In the genomic region with DNA sequence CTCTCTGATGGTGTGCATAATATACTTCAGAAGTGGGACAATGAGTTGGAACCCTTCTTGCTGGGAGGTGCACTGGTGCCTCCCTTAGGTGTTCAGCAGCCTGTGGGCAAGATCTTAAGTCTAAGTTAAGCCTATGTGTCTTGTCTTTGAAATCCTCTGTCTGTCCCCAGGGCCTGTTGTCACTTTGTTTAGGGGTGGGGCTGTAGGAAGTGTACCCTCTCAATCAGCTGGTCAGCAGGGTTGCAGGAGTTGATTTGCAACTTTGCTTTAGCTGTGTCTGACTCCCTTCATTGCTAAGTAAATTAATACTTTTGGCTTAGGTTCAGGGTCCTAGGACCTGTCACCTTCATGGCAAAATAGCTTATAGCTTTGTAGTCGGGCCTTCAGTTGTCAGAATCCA, we compare ENCODE assay signal across 8 mouse cellular contexts. TPM values are rescaled to one million over a fixed set of nuclear protein-coding genes. Genes with fewer than 3 reads are reported as not detected.
DNase-seq lines count a peak whose midpoint lies in the region; ATAC-seq and TF ChIP-seq lines count a peak whose summit lies in the region.

No protein-coding gene starts in this region.

- H3K9me3 ChIP-seq in embryonic facial prominence, embryonic 15.5 days (replicated peaks): no peaks in the 10 kb centered on the region
- no peaks in the 10 kb centered on the region for H3K9me3 ChIP-seq in limb, embryonic 12.5 days

- TF ChIP-seq CTCF in kidney, adult 2 months (conservative IDR thresholded peaks at IDR 0.05; ENCODE audit: insufficient read depth, insufficient read length, low read depth, low read length): no peak

- peak overlapping the region; percentile 82 for H3K4me2 ChIP-seq in embryonic facial prominence, embryonic 15.5 days (replicated peaks)
- peak overlapping the region; percentile 88 for H3K4me2 ChIP-seq in limb, embryonic 12.5 days
- H3K4me2 ChIP-seq in myocyte (ENCODE audit: low read depth): peak overlapping the region; percentile 85

- 16% methylated on average over 1 of the region's 1 CpGs for whole genome bisulfite sequencing in kidney, adult 2 months
- 57% methylated on average over 1 of the region's 1 CpGs for WGBS in embryonic facial prominence, embryonic 15.5 days
- WGBS in limb, embryonic 12.5 days: 59% methylated on average over 1 of the region's 1 CpGs

- H3K27ac ChIP-seq in kidney, adult 2 months (ENCODE audit: insufficient read depth, low read depth, low read length): peak overlapping the region; percentile 88
- no peak overlapping the region for H3K27ac ChIP-seq in embryonic facial prominence, embryonic 15.5 days (replicated peaks)
- H3K27ac ChIP-seq in limb, embryonic 12.5 days: no peak overlapping the region

- no peak for TF ChIP-seq POLR2A in kidney, adult 2 months (IDR thresholded peaks at IDR 0.05; ENCODE audit: low read depth, low read length)
- TF ChIP-seq POLR2A in myocyte (IDR thresholded peaks at IDR 0.05; ENCODE audit: insufficient read length, low read depth): no peak

- peaks cover 39% of the 10 kb centered on the region for H3K4me1 ChIP-seq in kidney, adult 2 months (ENCODE audit: control insufficient read depth, insufficient read depth, low read length)
- peaks cover 32% of the 10 kb centered on the region for H3K4me1 ChIP-seq in embryonic facial prominence, embryonic 15.5 days
- H3K4me1 ChIP-seq in limb, embryonic 12.5 days (replicated peaks): peaks cover 52% of the 10 kb centered on the region

- DNase-seq in kidney, adult 2 months: no peak
- DNase-seq in kidney, adult 9 months: no peak
- DNase-seq in adrenal gland, postnatal 25 days: no peak
- DNase-seq in thymus, postnatal 10 days (ENCODE audit: low spot score in 2 of 2): no peak
- no peak for DNase-seq in spleen, postnatal 10 days (ENCODE audit: low spot score in 2 of 2)

- H3K79me2 ChIP-seq in myocyte (ENCODE audit: control insufficient read depth, insufficient read depth): peaks cover 60% of the 10 kb centered on the region

- no peak overlapping the region for H3ac ChIP-seq in myocyte (ENCODE audit: control insufficient read depth, insufficient read length)

- H3K27me3 ChIP-seq in kidney, adult 2 months (replicated peaks; ENCODE audit: control insufficient read depth, insufficient read depth, low read length): no peaks in the 10 kb centered on the region
- H3K27me3 ChIP-seq in embryonic facial prominence, embryonic 15.5 days: no peaks in the 10 kb centered on the region
- no peaks in the 10 kb centered on the region for H3K27me3 ChIP-seq in limb, embryonic 12.5 days
- H3K27me3 ChIP-seq in myocyte (ENCODE audit: control insufficient read depth, insufficient read depth, insufficient read length): no peaks in the 10 kb centered on the region

- H3K9ac ChIP-seq in embryonic facial prominence, embryonic 15.5 days: no peak overlapping the region
- peak overlapping the region; percentile 98; the same call in 1 of the 2 replicates for H3K9ac ChIP-seq in limb, embryonic 12.5 days (replicated peaks)

- H3K4me3 ChIP-seq in kidney, adult 2 months (ENCODE audit: insufficient read depth, low read depth, low read length): 0 out of 2 replicates have a peak overlapping the region, but pooled peaks have one; percentile 25
- peak overlapping the region; percentile 65 for H3K4me3 ChIP-seq in embryonic facial prominence, embryonic 15.5 days (replicated peaks)
- H3K4me3 ChIP-seq in limb, embryonic 12.5 days (replicated peaks): peak overlapping the region; percentile 95
- H3K4me3 ChIP-seq in myocyte: peak overlapping the region; percentile 43

- ATAC-seq in embryonic facial prominence, embryonic 15.5 days (ENCODE audit: insufficient number of reproducible peaks, low FRiP score, low TSS enrichment, low read depth): no peak
- ATAC-seq in limb, embryonic 12.5 days (ENCODE audit: insufficient number of reproducible peaks, insufficient read depth, low FRiP score, low TSS enrichment, low read depth): no peak

- no peaks in the 10 kb centered on the region for H3K36me3 ChIP-seq in kidney, adult 2 months (ENCODE audit: control insufficient read depth, insufficient read depth, low read length)
- H3K36me3 ChIP-seq in embryonic facial prominence, embryonic 15.5 days: no peaks in the 10 kb centered on the region
- H3K36me3 ChIP-seq in limb, embryonic 12.5 days: no peaks in the 10 kb centered on the region
- H3K36me3 ChIP-seq in myocyte (ENCODE audit: control insufficient read depth, insufficient read depth): no peaks in the 10 kb centered on the region

TF ChIP-seq in myocyte, 11 proteins besides CTCF, POLR2A, EP300 and RAD21:
- TF ChIP-seq USF1 (IDR thresholded peaks at IDR 0.05; ENCODE audit: low read depth): no peak
- TF ChIP-seq MAX (IDR thresholded peaks at IDR 0.05; ENCODE audit: low read depth): no peak
- no peak for TF ChIP-seq CEBPB (IDR thresholded peaks at IDR 0.05; ENCODE audit: insufficient read depth, poor library complexity, severe bottlenecking)
- no peak for TF ChIP-seq POLR2AphosphoS2 (IDR thresholded peaks at IDR 0.05; ENCODE audit: insufficient read length, low read depth)
- TF ChIP-seq TCF12 (IDR thresholded peaks at IDR 0.05; ENCODE audit: insufficient read depth, poor library complexity, severe bottlenecking): no peak
- no peak for TF ChIP-seq MYOD1 (IDR thresholded peaks at IDR 0.05; ENCODE audit: control insufficient read depth in 1 of 3, insufficient read length in 2 of 3, low read depth in 2 of 3)
- no peak for TF ChIP-seq SRF (IDR thresholded peaks at IDR 0.05; ENCODE audit: control insufficient read depth, insufficient read length, low read depth)
- TF ChIP-seq REST (IDR thresholded peaks at IDR 0.05; ENCODE audit: insufficient read depth, insufficient read length): no peak
- TF ChIP-seq TCF3 (IDR thresholded peaks at IDR 0.05; ENCODE audit: insufficient read length, low read depth): no peak
- TF ChIP-seq MYOG (IDR thresholded peaks at IDR 0.05; ENCODE audit: control insufficient read depth in 1 of 3, insufficient read depth in 1 of 3, insufficient read length in 2 of 3, low read depth in 2 of 3): no peak

RNA-seq across cellular contexts. Expression of a gene that starts 3.0 kb away (rescaled TPM):
- 17.7 and 20.5 TPM in 2 replicates for polyA plus RNA-seq in kidney, adult 2 months (2012; rRNA removed)
- 35.3 and 37.3 TPM in 2 replicates for polyA plus RNA-seq in embryonic facial prominence, embryonic 15.5 days (2015; fragmentation: Nextera tagmentation; extraction: Ambion mirVana)
- polyA plus RNA-seq in limb, embryonic 12.5 days (2016; fragmentation: Nextera tagmentation; extraction: Ambion mirVana): 62.9 and 63.3 TPM in 2 replicates
- polyA plus RNA-seq in myocyte (2012; fragmentation: generic; extraction: Trizol): 6.4 TPM
- total RNA-seq in adrenal gland, postnatal 25 days (2021): 47.3 and 50.6 TPM in 2 replicates

Comparison
In these comparisons a context has a peak if more than half of its experiments do, and no peak if none do; other contexts are left out.
1. H3K4me3 ChIP-seq: peak in every context shown above with its lines; median percentile 95 in limb, embryonic 12.5 days; 65 in embryonic facial prominence, embryonic 15.5 days; 43 in myocyte; 25 in kidney, adult 2 months.